Mouse (Mus musculus) thymus, postnatal 0 days (tissue): Measurements from ENCODE around the gene Slco1a5. TPM values are rescaled to one million over a fixed set of nuclear protein-coding genes. Genes with fewer than 3 reads are reported as not detected.
"Not testable (repeated sequence)": the region's sequence is repeated elsewhere in the genome, so short reads cannot be mapped to it uniquely, and the experiment has no call there.

Experiments
- DNase-seq: peaks from one replicate; pipeline ENCODE4 v3.0.0-alpha.2; 2015; ENCODE audit warnings: low spot score
- polyA plus RNA-seq: library from polyadenylated mRNA; unstranded; fragments of >200 nt; fragmentation: Nextera tagmentation; extraction: Ambion mirVana; gene quantifications from 2 replicates; pipeline ENCODE4 v1.2.1, GENCODE M21; 2015

The Slco1a5 gene
- polyA plus RNA-seq, 1 experiment from 2014 or later: 0.65 TPM

DNA sequence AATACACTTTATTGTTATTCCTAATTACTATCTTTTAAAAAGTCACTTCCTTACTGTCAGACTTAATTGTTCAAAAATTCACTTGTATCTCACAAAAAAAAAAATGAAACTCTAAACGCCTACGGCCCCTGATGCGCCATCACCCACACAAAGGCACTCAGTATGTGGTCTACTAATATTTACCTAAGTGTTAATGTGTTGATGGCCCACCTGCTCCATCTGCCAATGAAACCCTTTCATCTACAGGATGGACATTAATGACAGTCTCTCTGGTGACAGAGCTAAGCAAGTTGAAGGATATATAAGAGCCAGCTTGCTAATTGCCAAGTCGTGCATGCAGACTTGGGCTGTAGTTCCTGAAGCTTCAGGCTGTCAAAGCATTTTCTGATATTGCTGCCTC lies 24.7 kb downstream of the Slco1a5 start, which contains the start of gene Iapp:
Gene Iapp, plus strand, starts transcription at position 326 of the 400 bp plus-strand sequence.
- no peak for DNase-seq

DNA sequence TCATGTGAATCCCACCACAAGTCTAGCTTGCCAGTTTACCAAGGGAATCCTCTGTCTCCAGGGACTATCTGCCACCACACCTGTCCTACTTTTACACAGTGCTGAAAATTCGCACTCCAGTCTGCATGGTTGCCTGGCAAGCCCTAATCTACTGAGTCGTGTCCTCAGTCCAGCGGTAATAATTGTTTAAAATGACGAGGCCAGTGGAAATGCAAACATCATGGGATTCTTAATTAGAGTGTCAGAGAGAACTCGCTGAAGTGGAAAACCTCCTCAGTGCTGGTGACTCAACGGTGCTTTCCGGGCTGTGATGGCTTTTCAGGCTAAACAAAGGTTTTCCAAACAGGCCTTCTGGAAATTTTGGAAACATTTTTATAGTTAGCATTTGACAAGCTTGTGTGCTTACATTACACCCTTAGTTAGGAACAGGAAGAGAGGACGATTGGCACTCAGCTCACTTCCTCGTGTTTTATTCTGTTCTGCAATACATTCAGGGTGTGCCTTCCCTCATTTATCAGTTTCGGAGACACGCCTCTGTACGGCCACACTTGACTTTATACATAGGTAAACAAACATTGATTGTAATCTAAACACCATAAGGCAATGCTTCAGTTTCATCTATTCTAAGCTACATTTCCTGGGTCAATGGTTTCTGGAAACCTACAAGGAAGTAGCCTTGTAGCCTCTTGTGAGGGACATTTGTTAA lies 33.2 kb downstream of the Slco1a5 start:
- DNase-seq: no peak

DNA sequence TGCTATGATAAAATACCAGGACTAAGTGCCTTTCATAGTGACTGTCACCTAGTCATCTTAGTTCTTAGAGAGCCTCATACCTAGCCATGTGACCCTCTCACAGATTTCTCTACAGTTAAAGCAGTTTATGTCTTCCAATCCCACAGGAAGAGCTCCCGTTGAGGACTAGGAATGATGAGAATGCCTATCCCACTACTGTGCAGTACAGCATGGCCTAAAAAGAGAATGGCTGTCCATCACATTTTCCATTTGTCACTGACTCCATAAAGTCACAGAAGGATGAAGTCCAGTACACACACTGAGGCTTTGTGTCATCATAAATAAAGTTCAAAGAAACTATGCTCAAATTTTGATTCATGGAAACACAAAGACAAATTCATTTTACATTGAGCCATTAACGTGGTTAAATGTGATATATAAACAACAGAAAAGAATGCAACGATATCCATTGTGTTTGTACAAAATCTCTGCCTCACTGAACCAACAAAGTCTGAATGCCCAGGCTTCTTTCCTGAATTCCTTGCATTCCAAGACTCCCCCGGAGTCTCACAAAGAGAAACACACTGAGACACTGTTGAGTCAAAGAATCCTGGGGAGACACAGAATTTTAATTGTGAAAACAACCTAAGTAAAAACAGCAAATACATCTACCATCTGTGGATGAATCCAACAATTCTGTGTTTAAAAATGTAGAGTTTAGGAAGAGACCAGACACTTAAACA lies 46.9 kb downstream of the Slco1a5 start:
- no peak for DNase-seq

DNA sequence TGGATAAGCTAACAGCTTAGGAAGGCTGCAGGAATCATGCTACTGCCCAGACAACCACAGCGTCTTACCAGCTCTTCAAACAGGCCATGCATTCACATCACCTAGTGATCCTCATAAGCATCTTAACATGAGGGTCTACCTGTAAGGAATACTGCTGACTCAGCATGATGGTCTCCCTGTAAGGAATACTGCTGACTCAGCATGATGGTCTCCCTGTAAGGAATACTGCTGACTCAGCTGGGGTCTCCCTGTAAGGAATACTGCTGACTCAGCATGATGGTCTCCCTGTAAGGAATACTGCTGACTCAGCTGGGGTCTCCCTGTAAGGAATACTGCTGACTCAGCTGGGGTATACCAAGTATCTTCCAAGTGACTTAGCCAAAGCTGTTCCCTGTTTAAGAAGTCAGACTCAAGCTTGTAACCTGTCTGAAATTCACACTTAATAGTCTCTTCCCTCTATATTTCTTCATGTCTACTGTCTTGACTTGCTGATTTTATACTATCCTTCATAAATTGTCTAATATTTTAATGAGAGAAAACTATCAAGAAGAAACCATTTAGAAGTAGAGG lies 72.0 kb downstream of the Slco1a5 start:
- not testable (repeated sequence) for DNase-seq

DNA sequence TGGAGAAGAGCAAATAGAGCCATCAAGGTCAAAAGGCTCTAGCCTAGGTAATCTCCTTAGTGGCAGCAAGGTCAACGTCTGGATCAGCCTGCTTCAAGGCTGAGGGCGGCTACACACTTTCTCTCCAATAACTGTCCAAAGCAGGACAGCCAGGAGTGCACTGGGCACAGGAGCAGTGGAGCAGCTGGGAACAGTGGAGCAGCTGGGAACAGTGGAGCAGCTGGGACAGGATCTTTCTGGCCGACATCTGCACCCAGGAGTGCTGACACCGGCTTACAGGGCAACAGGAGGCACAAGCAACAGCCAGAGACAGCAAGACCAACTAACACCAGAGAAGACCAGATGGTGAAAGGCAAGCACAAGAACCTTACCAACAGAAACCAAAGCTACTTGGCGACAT lies 77.7 kb downstream of the Slco1a5 start:
- no peak for DNase-seq

DNA sequence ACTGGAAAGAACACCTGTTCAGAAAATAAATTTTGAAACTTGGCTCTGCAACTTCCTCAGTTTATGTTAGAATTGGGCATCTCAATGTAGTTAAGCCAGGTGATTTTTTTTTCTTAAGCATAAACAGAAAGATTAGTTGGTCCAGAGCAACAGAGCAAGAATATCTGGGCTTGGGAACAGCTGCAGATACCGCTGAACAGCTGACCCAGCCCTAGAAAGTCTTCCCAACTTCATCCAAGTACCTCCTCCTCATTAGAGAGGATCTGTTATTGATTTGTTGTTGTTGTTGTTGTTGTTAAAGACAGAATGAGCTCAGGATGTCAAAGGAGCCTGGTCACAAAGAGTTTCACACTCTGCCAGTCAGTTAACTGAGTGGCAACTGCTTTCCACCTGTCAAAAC lies 83.3 kb downstream of the Slco1a5 start:
- DNase-seq: no peak

DNA sequence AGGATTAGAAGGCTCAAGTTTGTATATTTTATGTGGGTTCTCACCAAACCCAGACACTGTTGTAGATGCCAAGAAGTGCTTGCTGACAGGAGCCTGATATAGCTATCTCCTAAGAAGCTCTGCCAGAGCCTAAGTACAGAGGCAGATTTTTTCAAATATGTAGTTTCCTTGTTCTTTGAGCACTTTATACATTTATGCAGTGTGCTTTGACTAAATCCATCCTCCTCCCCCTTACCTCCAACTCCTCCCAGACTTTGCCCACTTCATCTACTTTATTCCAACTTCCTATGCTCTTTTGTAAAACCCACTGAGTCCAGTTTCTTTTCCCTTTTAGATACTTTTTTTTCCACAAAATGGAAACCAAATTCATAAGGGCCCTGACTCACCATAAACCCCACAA lies 102.6 kb downstream of the Slco1a5 start:
- DNase-seq: no peak

DNA sequence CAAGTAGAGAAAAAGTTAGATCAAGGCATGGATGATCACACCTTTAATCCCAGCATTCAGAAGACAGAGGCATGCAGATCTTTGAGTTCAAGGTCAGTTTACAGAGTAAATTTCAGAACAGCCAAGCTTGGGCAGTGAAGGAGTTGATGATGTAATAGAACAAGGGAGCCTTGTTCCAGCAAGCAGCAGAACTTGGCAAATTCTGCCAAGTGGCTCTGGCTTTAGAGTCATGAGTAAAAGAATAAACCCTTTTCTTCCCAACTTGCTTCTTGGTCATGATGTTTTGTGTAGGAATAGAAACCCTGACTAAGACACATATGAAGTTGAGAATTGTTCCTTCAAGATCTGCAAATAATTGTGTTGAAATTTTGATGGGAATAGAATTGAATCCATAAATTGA lies 111.0 kb downstream of the Slco1a5 start:
- no peak for DNase-seq

DNA sequence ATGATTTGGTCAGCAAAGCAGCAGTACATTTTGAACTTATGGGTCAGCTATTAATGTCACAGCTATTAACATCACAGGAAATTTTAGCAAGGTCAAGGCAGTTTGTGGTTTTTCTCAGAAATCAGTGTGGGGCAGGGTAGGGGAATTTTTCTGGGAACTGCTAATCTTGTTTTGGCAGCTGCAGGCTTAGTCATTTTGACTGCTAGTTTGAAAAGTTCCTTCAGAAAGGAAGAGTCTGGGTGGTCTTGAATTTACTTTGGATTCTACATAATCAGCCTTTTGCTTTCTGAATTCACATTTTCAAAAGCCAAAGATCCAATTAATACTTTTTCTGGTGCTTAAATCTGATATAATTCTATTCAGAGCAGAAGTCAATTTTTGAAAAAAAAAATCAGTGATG lies 113.0 kb downstream of the Slco1a5 start:
- DNase-seq: no peak

DNA sequence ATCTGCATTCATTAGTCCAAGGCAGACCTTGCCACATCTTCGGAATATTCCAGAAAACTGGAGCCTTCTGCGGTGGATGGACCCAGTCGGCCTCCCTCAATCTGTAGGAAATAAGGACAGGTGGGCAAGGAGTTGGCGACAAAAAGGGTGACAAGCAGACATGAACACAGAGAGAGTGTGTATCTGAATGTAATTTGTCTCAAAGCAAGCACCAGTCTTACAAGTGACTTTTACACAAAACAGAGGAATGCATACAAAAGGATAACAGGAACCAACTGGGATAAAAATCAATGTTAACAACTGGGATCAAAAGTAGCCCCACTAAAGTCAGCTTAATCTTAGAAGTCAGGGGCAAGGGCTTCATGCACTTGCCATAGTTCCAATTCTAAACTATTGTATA lies 114.4 kb downstream of the Slco1a5 start, which contains the start of gene Slco1a6:
Gene Slco1a6, minus strand, starts transcription at position 101 of the 400 bp plus-strand sequence.
- DNase-seq: no peak

DNA sequence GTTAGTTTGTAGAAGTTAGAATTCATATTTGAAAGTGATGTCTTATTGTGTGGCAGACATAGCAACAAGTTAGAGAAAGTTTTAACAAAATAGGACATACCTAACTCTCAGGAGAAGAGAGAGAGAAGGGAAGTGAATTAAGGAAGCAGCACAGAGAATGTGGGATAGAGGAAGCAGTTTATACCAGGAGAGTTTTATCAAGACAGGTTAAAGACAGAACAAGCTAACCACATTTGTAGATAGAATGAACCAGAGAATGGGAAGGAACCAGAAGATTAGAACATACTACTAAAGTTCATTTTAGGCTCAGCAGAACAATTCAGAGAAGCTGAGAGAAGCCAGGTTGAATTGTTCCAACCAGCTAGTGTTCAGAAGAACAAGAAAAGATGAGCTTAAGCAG lies 122.3 kb downstream of the Slco1a5 start:
- no peak for DNase-seq

DNA sequence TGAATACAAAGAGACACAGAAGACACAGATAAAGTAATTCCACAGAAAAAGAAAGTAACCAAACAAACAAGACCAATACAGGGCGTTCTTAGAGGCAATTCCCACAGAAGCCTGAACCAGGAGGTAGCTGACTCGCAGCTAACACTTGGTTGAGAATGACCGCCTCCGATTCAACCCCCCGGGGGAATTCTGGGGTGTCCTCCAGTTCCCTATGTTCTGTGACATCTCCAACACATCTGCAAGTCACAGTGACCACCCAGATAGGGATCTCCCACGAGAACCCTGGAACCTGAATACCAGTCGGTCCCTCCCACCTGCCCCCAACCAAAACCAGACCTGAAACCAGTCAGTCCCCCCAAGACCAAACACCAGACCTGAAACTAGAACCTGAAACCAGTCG lies 128.5 kb downstream of the Slco1a5 start:
- DNase-seq: no peak

DNA sequence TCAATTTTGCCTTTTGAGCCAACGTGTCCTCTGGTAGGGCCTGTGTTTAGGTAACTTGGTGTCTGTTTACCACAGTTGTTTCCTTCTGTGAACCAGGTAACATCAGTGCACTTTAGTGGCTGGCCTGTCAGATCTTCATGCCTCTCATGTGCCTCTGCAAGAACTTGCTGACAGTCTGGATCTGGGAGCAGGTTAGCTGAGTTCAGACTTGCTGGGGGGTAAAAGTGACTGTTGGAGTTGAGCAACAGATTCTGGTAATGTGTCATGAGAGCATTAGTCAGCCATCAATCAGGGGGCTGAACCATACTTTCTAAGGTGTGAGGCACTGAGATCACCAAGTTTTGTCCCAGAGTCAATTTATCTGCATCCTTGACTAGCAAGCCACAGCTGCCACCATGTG lies 130.8 kb downstream of the Slco1a5 start:
- DNase-seq: no peak

DNA sequence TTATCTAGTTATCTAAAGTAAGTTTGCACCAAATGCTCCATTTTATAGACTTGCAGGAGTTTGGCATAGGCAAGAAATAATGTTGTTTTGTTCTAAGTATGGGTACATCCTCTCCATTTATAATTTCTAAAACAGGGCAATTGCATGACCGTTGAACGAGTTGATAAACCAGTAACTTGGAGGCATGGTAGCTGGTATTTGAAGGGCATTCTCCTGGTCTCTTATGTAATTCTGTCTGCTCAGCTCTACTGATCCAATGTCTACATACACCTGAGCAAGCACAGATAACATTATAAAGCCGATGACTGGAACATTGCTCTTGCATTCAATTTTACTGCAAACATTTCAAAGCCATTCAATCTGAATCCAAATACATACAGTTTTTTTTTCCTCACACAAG lies 135.4 kb downstream of the Slco1a5 start:
- no peak for DNase-seq

DNA sequence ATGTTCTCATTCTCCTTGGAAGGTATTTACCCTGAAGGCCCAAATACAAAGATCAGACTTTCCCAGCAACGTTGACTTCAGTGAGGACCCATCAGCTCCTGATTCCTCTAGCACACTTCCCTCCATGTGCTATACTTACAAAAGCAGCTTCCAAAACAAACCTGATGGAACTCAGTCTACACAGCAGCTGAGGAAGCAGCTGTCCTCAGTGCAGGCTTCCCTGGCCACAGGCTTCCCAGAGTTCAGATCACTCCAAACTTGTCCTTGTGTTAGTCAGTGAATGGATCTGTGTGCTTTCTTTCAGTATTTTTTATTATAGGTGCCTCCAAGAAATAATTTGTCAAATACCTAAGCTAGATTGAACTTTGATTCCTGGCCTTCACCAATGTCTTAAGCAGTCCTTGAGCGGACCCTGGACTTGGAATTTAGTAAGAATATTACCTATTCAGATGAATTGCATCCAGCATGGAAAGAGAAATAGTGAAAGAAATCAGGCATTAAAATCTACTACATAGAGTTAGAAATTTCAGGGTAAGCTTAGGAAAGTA lies 136.8 kb downstream of the Slco1a5 start:
- no peak for DNase-seq

Other genes with a start within 250 kb of the Slco1a5 start
- gene Slco1a6, start 114.5 kb downstream of the Slco1a5 start, polyA plus RNA-seq: not detected in 2 replicates
- gene Iapp, start 24.6 kb downstream of the Slco1a5 start, polyA plus RNA-seq: 11.7 and 14.6 TPM in 2 replicates
- 20.4 and 22.6 TPM in 2 replicates for gene Pyroxd1, start 22.7 kb upstream of the Slco1a5 start, polyA plus RNA-seq
- gene Recql, start 64.1 kb upstream of the Slco1a5 start, polyA plus RNA-seq: 44.4 and 48.7 TPM in 2 replicates
- gene Golt1b, start 64.2 kb upstream of the Slco1a5 start, polyA plus RNA-seq: 69.2 and 71.7 TPM in 2 replicates
- 0.22 and 0.24 TPM in 2 replicates for gene Spx, start 90.5 kb upstream of the Slco1a5 start, polyA plus RNA-seq
- 0.67 and 0.88 TPM in 2 replicates for gene Gys2, start 150.1 kb upstream of the Slco1a5 start, polyA plus RNA-seq
- 527 and 536 TPM in 2 replicates for gene Ldhb, start 185.0 kb upstream of the Slco1a5 start, polyA plus RNA-seq
- 11.2 and 12.1 TPM in 2 replicates for gene Kcnj8, start 248.6 kb upstream of the Slco1a5 start, polyA plus RNA-seq